Mouse (Mus musculus): ENCODE measurements around the gene Usp17lc.

DNA sequence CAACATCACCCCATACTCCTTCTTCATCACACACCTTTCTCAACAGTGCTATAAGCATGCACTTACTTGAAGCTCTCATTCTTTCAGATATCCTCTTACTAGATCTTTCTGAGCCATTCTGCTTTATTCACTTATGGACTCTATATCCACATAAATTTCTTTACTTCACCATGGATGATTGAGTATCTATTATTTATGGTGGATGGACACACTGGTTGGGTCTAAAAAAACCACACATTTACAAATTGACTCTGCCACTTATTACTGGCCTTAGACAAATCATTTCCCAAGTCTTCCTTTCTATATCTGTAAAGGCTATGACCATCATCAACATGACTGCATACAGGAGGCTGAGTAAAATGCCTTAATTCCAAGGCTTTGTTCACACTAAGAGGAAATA lies 28.8 kb upstream of the Usp17lc start, which contains the start of gene Olfr603:
- TF ChIP-seq CTCF (IDR thresholded peaks at IDR 0.05; ENCODE audit: borderline replicate concordance, insufficient read depth, low read depth, low read length) = no peak
- TF ChIP-seq POLR2A (IDR thresholded peaks at IDR 0.05; ENCODE audit: borderline replicate concordance, insufficient read depth, low read length) = no peak

All from cerebellum, adult 2 months (tissue).